8 mouse cellular contexts compared by ENCODE assay signal in genomic region chr10:121488623-121489299, GRCm38 (mm10). TPM values are rescaled to one million over a fixed set of nuclear protein-coding genes. Genes with fewer than 3 reads are reported as not detected.
DNase-seq lines count a peak whose midpoint lies in the region; ATAC-seq and TF ChIP-seq lines count a peak whose summit lies in the region.

No protein-coding gene starts in this region.

- no peak overlapping the region for H3K4me3 ChIP-seq in liver, embryonic 11.5 days (ENCODE audit: low read depth, low read length)
- no peak overlapping the region for H3K4me3 ChIP-seq in liver, embryonic 14.5 days (ENCODE audit: insufficient read depth in 1 of 2, low read depth in 2 of 2, low read length in 2 of 2)
- no peak overlapping the region for H3K4me3 ChIP-seq in midbrain, embryonic 16.5 days (ENCODE audit: low read depth, low read length)

- no peak overlapping the region for H3K27ac ChIP-seq in liver, embryonic 11.5 days (ENCODE audit: low read depth, low read length)
- no peak overlapping the region; the same call in 1 of the 2 replicates for H3K27ac ChIP-seq in liver, embryonic 14.5 days
- H3K27ac ChIP-seq in midbrain, embryonic 16.5 days (ENCODE audit: low read length), result no peak overlapping the region

- H3K27me3 ChIP-seq in liver, embryonic 11.5 days (replicated peaks; ENCODE audit: control insufficient read depth, insufficient read depth, low read length), result no peaks in the 10 kb centered on the region
- H3K27me3 ChIP-seq in liver, embryonic 14.5 days (ENCODE audit: control insufficient read depth, insufficient read depth, low read length), result no peaks in the 10 kb centered on the region
- H3K27me3 ChIP-seq in midbrain, embryonic 16.5 days (ENCODE audit: control insufficient read depth, insufficient read depth, low read depth, low read length), result no peaks in the 10 kb centered on the region

- H3K9me3 ChIP-seq in liver, embryonic 11.5 days (ENCODE audit: control insufficient read depth, low read length), result no peaks in the 10 kb centered on the region
- no peaks in the 10 kb centered on the region for H3K9me3 ChIP-seq in liver, embryonic 14.5 days (ENCODE audit: control insufficient read depth, low read length)
- no peaks in the 10 kb centered on the region for H3K9me3 ChIP-seq in midbrain, embryonic 16.5 days (replicated peaks; ENCODE audit: control insufficient read depth, low read length, poor library complexity, severe bottlenecking)

- peak; percentile 44 for DNase-seq in liver
- DNase-seq in liver, embryonic 11.5 days (ENCODE audit: low spot score), result no peak
- peak; percentile 63 for DNase-seq in kidney, adult 18-20 months
- DNase-seq in liver, embryonic 14.5 days (ENCODE audit: low read depth in 3 of 3, low spot score in 3 of 3), result no peak
- DNase-seq in spleen, adult 18-20 months, result peak; percentile 44 to 61
- no peak for DNase-seq in cerebellum, adult 8-10 months
- DNase-seq in cerebellum, adult 11 months, result no peak

- ATAC-seq in liver, embryonic 11.5 days (replicated peaks; ENCODE audit: low FRiP score), result no peak
- ATAC-seq in liver, embryonic 14.5 days (ENCODE audit: insufficient read depth), result peak; percentile 50
- no peak for ATAC-seq in midbrain, embryonic 16.5 days

- TF ChIP-seq EP300 in liver, embryonic 14.5 days (IDR thresholded peaks at IDR 0.05; ENCODE audit: low read depth), result no peak

- H3K4me1 ChIP-seq in liver, embryonic 11.5 days (replicated peaks; ENCODE audit: control insufficient read depth, insufficient read depth, low read length), result peaks cover 15% of the 10 kb centered on the region
- H3K4me1 ChIP-seq in liver, embryonic 14.5 days (replicated peaks; ENCODE audit: control insufficient read depth in 2 of 2, insufficient read depth in 2 of 2, low read length in 1 of 2), result peaks cover 18 to 32% of the 10 kb centered on the region in 2 experiments
- H3K4me1 ChIP-seq in midbrain, embryonic 16.5 days (ENCODE audit: control insufficient read depth, insufficient read depth, low read length), result no peaks in the 10 kb centered on the region

- H3K36me3 ChIP-seq in liver, embryonic 11.5 days (ENCODE audit: control insufficient read depth, insufficient read depth, low read length), result no peaks in the 10 kb centered on the region
- H3K36me3 ChIP-seq in liver, embryonic 14.5 days (replicated peaks; ENCODE audit: control insufficient read depth, insufficient read depth, low read depth), result no peaks in the 10 kb centered on the region
- no peaks in the 10 kb centered on the region for H3K36me3 ChIP-seq in midbrain, embryonic 16.5 days (ENCODE audit: control insufficient read depth, insufficient read depth, low read length)

- 79% methylated on average over 14 of the region's 14 CpGs for WGBS in liver, embryonic 11.5 days
- 70% methylated on average over 14 of the region's 14 CpGs for WGBS in liver, embryonic 14.5 days (ENCODE audit: insufficient replicate concordance)
- WGBS in midbrain, embryonic 16.5 days, result 84% methylated on average over 14 of the region's 14 CpGs

- TF ChIP-seq CTCF in liver, embryonic 14.5 days (IDR thresholded peaks at IDR 0.05; ENCODE audit: low read depth), result no peak

- no peak overlapping the region for H3K4me2 ChIP-seq in liver, embryonic 11.5 days
- peak overlapping the region; percentile 22; the same call in 1 of the 2 replicates for H3K4me2 ChIP-seq in liver, embryonic 14.5 days (ENCODE audit: low read depth)
- H3K4me2 ChIP-seq in midbrain, embryonic 16.5 days (ENCODE audit: low read length), result no peak overlapping the region

- H3K9ac ChIP-seq in liver, embryonic 11.5 days (ENCODE audit: low read depth, low read length), result no peak overlapping the region
- no peak overlapping the region for H3K9ac ChIP-seq in liver, embryonic 14.5 days (replicated peaks)
- H3K9ac ChIP-seq in midbrain, embryonic 16.5 days (ENCODE audit: low read depth, low read length), result no peak overlapping the region

RNA-seq across cellular contexts. Expression of gene Rassf3, which starts 12.6 kb away (rescaled TPM):
- polyA plus RNA-seq in liver, embryonic 11.5 days (2014; fragmentation: Nextera tagmentation; extraction: Ambion mirVana), result 14.0 and 15.4 TPM in 2 replicates
- polyA plus RNA-seq in liver, embryonic 14.5 days (2012; rRNA removed), result 5.7 and 8.6 TPM in 2 replicates
- polyA plus RNA-seq in liver, embryonic 14.5 days (2014; fragmentation: Nextera tagmentation; extraction: Ambion mirVana), result 7.9 and 10.8 TPM in 2 replicates
- 4.2 and 4.6 TPM in 2 replicates for polyA plus RNA-seq in midbrain, embryonic 16.5 days (2015; fragmentation: Nextera tagmentation; extraction: Ambion mirVana)

Comparison
In these comparisons a context has a peak if more than half of its experiments do, and no peak if none do; other contexts are left out.
1. DNase-seq: peak in liver (single experiment), kidney, adult 18-20 months (single experiment) and spleen, adult 18-20 months (2 of 2); none in liver, embryonic 11.5 days (single experiment), liver, embryonic 14.5 days (0 of 3), cerebellum, adult 8-10 months (single experiment) and cerebellum, adult 11 months (single experiment).